Mouse (Mus musculus) hindbrain, postnatal 0 days (tissue): ENCODE results near the gene Tas2r108. TPM values are rescaled to one million over a fixed set of nuclear protein-coding genes. Genes with fewer than 3 reads are reported as not detected.

Experiments used
- ATAC-seq: fragments of 200-750 bp; cut with Nextera tagmentation; 2 replicates; pipeline ENCODE4 v1.8.0; 2017; ENCODE audit warnings: mild to moderate bottlenecking, moderate TSS enrichment, moderate library complexity
- DNase-seq: peaks from one replicate; pipeline ENCODE4 v3.0.0-alpha.2; 2015; ENCODE audit warnings: low spot score
- H3K27ac ChIP-seq: fragments of 300-500 bp; sonication (generic); 2 replicates; pipeline ENCODE4 v1.5.1; 2014; ENCODE audit warnings: mild to moderate bottlenecking
- H3K27me3 ChIP-seq: fragments of 300-500 bp; sonication (generic); 2 replicates; pipeline ENCODE4 v1.6.1; 2014; ENCODE audit warnings: low read length, mixed read lengths; ENCODE audit not compliant: insufficient read depth
- H3K36me3 ChIP-seq: fragments of 300-500 bp; sonication (generic); 2 replicates; pipeline ENCODE4 v1.6.1; 2014; ENCODE audit warnings: low read length, mixed read lengths; ENCODE audit not compliant: insufficient read depth
- H3K4me1 ChIP-seq: fragments of 300-500 bp; sonication (generic); 2 replicates; pipeline ENCODE4 v1.6.1; 2014; ENCODE audit warnings: antibody characterized with exemption, low read length, mixed read lengths; ENCODE audit not compliant: insufficient read depth
- H3K4me2 ChIP-seq: fragments of 300-500 bp; sonication (generic); 2 replicates; pipeline ENCODE4 v1.6.1; 2014; ENCODE audit warnings: low read depth, mild to moderate bottlenecking, low read length, moderate library complexity, mixed read lengths
- H3K4me3 ChIP-seq: fragments of 300-500 bp; sonication (generic); 2 replicates; pipeline ENCODE4 v1.5.1; 2014; ENCODE audit warnings: low read length
- H3K9ac ChIP-seq: fragments of 300-500 bp; sonication (generic); replicated peaks from 2 replicates; pipeline ENCODE4 v1.6.1; 2014; ENCODE audit warnings: mild to moderate bottlenecking, low read length, moderate library complexity, mixed read lengths
- H3K9me3 ChIP-seq: fragments of 300-500 bp; sonication (generic); 2 replicates; pipeline ENCODE4 v1.6.1; 2016; ENCODE audit warnings: low read length, mixed read lengths
- CTCF ChIP-seq: IDR thresholded peaks from 2 replicates; pipeline ENCODE4 v1.5.1; 2016; ENCODE audit warnings: antibody characterized with exemption, control low read depth, low read depth
- WGBS: fragments of 180-500 bp; shearing (Covaris S2); extraction: QIAGEN DNeasy Blood & Tissue Kit; methylation state at CpG from one replicate; pipeline ENCODE4 v1.1.7; 2014; 5-methylcytosine and 5-hydroxymethylcytosine counted together
- polyA plus RNA-seq: library from polyadenylated mRNA; unstranded; fragments of >200 nt; fragmentation: Nextera tagmentation; extraction: Ambion mirVana; gene quantifications from 2 replicates; pipeline ENCODE4 v1.2.1, GENCODE M21; 2015
- total RNA-seq: library from RNA; depleted of rRNA; stranded (reverse); fragments of >200 nt; gene quantifications from 2 replicates; pipeline ENCODE4 v1.2.3, GENCODE M21; 2014; rRNA removed

Tas2r108 gene
- not detected in 2 replicates for total RNA-seq
- polyA plus RNA-seq, result not detected in 2 replicates

DNA sequence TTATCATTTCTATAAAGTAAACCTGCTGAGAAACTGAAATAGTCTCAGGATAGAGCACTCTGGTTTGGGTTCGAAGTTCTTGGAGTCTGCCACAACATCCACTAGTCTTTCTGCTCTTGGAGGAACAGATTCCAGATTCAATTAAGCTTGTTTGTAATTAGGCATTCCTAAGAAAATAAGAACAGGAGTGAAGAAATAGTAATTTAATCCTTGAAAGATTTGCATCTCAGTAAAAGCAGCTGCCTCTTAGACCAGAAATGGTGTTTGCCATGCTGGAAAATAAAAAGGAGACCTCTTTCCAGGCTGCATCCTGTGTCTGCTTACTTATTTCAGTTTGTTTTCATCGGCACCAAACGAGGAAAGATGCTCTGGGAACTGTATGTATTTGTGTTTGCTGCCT is at the start of gene Tas2r108:
Tas2r108 (plus strand) TSS at position 301 of the 400 bp plus-strand sequence.
- H3K4me1 ChIP-seq, result no peaks in the 10 kb centered on the region
- H3K9ac ChIP-seq, result no peak within 1 kb of the TSS
- no peaks in the 10 kb centered on the region for H3K9me3 ChIP-seq
- TF ChIP-seq CTCF, result no peak
- H3K4me3 ChIP-seq, result no peak within 1 kb of the TSS
- H3K27me3 ChIP-seq, result no peaks in the 10 kb centered on the region
- 89% methylated on average over 3 of the region's 3 CpGs for WGBS
- ATAC-seq, result no peak
- no peak within 1 kb of the TSS for H3K27ac ChIP-seq
- no peaks in the 10 kb centered on the region for H3K36me3 ChIP-seq
- DNase-seq, result no peak
- H3K4me2 ChIP-seq, result no peak within 1 kb of the TSS

DNA sequence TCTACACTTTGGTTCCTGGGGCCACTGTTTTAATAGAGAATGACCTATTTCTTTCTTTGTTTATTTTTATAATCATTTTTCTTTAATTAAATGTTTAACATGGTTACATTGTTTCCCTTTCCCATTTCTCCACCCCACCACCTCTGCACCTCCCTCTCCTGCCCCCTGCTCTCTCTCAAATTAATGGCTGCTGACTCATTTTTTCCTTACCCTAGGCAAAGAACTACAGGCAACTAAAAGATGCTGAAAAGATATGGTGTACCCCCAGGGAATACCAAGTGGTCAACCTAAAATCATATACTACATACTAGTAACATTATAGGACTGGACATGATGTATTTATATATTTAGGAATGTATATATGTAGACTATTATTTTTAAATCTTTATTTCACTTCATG is 44.7 kb upstream of the Tas2r108 start:
- Histone ChIP-seq H3K9ac (no peak overlapping the region), H3K4me3 (no peak overlapping the region), H3K4me1 (no peaks in the 10 kb centered on the region), H3K27ac (no peak overlapping the region), H3K4me2 (no peak overlapping the region), H3K36me3 (no peaks in the 10 kb centered on the region), H3K9me3 (no peaks in the 10 kb centered on the region), H3K27me3 (no peaks in the 10 kb centered on the region)
- no peak for TF ChIP-seq CTCF
- DNase-seq (no peak), ATAC-seq (no peak)

DNA sequence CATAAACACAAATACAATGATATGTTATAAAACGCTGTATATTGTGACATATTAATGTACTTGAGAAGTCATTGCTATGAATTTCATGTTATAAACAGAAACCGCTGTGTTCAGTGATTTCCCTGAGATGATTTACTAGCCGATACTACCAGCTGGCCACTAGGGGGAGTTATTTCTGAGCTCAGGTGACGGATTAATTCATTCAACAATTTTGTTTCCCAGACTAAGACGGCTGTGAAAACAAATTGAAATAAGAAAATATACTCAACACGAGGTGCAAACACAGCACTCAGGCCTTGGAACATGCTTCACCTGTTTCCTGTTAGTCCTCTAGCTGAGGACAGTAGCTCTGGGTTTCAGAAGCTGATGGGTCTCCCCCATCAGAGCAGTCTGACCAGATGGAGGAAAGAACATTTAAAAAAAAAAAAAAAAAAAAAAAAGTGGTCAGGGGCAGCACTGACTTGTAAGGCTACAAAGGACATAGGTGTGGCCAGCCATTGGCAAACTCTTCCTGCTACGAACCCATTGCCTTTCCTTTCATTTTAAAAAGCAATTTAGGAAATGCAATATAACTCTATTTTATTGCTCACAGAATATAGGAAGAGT is 38.8 kb upstream of the Tas2r108 start:
- ATAC-seq, result no peak
- WGBS, result 23% methylated on average over 7 of the region's 7 CpGs
- H3K4me1 ChIP-seq, result no peaks in the 10 kb centered on the region
- peak; percentile 74 for TF ChIP-seq CTCF
- H3K27ac ChIP-seq, result no peak overlapping the region
- DNase-seq, result peak; percentile 66
- H3K9me3 ChIP-seq, result no peaks in the 10 kb centered on the region
- no peaks in the 10 kb centered on the region for H3K27me3 ChIP-seq
- no peak overlapping the region for H3K4me3 ChIP-seq
- no peaks in the 10 kb centered on the region for H3K36me3 ChIP-seq
- H3K9ac ChIP-seq, result no peak overlapping the region
- H3K4me2 ChIP-seq, result no peak overlapping the region

DNA sequence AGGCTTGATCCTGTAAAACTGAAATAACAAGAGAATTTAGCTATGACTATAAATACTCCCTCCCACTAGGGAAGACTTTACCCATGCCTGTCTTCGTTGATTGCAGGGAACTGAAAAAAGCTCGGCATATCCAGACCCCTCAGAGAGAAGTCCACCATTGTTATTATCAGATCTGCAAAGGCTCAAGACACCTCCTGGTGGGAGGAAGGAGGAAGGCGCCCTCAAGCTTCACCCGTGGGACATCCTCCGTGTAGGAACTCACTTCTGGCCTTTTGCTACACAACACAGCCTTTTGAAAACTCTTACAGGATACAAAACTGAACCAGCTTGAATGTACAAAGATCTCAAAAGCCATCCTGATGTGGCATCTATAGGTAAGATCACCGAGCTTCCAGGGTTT is 27.6 kb upstream of the Tas2r108 start:
- no peaks in the 10 kb centered on the region for H3K36me3 ChIP-seq
- no peaks in the 10 kb centered on the region for H3K4me1 ChIP-seq
- no peaks in the 10 kb centered on the region for H3K27me3 ChIP-seq
- TF ChIP-seq CTCF, result peak; percentile 40
- no peak overlapping the region for H3K9ac ChIP-seq
- no peak overlapping the region for H3K4me2 ChIP-seq
- no peak overlapping the region for H3K27ac ChIP-seq
- no peak overlapping the region for H3K4me3 ChIP-seq
- H3K9me3 ChIP-seq, result no peaks in the 10 kb centered on the region
- ATAC-seq (no peak), DNase-seq (no peak)
- WGBS, result 44% methylated on average over 6 of the region's 6 CpGs

DNA sequence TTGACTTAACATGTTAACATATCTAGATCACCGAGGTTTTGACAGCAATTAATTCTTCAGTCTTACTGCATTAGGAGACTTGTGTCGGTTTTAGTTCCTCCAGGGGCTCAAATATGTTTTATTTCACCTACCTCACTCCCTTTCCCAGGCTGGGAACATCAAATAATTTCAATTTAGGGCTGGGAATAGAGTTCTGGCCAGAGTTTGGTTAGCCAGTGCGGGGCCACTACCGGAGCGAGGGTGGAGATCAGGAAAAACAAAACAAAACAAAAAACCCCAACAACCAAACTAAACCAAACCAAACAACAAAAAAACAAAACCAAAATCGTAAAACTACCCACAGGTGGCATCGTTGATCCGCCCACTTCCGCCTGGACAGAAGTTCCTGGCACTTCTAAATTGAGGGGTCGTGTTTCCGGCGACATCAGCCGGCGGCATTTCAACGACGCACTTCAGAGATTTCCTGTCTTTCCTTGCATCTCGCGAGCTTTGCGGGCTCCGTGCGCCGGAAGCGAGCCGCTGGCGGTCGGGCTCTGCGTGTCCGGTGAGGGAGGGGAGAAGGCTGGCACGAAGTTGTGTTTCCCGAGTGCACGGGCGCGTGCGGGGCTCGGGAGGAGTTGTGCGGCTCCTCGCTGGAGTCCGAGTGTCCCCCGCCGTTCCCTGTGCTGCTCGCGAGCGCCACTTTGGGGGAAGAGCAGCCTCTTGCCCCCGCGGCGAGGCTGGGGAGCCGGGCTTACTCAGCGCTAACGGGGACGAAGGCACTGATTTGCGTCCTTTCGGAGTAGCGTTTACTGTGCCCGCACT is 22.2 kb upstream of the Tas2r108 start, which contains the start of gene Ssbp1:
Ssbp1 (plus strand) TSS at position 437 of the 804 bp plus-strand sequence.
- ATAC-seq (peak; percentile 98), DNase-seq (peak; percentile 98)
- peak within 1 kb of the TSS; percentile 84 for H3K4me3 ChIP-seq
- peaks cover 14% of the 10 kb centered on the region; the same call in 1 of the 2 replicates for H3K36me3 ChIP-seq
- peak within 1 kb of the TSS; percentile 94 for H3K27ac ChIP-seq
- H3K9ac ChIP-seq, result peak within 1 kb of the TSS; percentile 90
- under 1% methylated on average over 54 of the region's 54 CpGs for WGBS
- H3K4me2 ChIP-seq, result peak within 1 kb of the TSS; percentile 81
- H3K4me1 ChIP-seq, result no peaks in the 10 kb centered on the region
- TF ChIP-seq CTCF, result peak; percentile 39; the same call in 1 of the 2 replicates
- no peaks in the 10 kb centered on the region for H3K9me3 ChIP-seq
- H3K27me3 ChIP-seq, result no peaks in the 10 kb centered on the region

DNA sequence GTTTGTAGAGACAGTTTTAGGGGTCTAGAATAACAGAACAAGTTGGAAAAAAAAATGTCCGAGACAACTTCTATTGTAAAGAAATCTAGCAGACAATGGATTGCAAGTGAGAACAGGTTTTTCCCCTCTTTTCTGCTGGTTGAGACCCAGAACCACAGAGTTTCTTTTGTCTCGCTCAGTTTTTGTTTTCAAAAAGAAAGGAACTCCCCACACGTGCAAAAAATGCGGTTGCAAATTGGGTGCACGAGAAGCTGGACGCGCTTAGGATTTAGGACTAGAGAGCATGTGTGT is 21.7 kb upstream of the Tas2r108 start:
- Histone ChIP-seq H3K4me2 (peak overlapping the region; percentile 81), H3K4me1 (no peaks in the 10 kb centered on the region), H3K27me3 (no peaks in the 10 kb centered on the region), H3K27ac (peak overlapping the region; percentile 94), H3K9ac (peak overlapping the region; percentile 90), H3K9me3 (no peaks in the 10 kb centered on the region), H3K4me3 (peak overlapping the region; percentile 84), H3K36me3 (peaks cover 16% of the 10 kb centered on the region; the same call in 1 of the 2 replicates)
- no peak for TF ChIP-seq CTCF
- 0% methylated on average over 7 of the region's 7 CpGs for WGBS
- peak; percentile 23 for DNase-seq
- no peak for ATAC-seq

DNA sequence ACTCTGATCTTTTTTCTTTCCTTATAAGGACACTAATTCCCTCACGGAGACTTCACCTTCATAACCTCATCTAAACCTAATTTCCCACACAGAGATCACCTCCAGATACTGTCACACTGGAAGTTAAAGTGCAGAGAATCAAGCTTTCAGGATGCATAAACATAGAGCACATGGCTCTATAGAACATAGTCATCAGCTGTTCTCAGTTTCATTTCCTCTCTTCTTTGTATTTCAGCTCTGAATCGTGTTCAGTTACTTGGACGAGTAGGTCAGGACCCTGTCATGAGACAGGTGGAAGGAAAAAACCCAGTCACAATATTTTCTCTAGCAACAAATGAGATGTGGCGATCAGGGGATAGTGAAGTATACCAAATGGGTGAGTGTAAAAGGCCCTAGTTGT is 17.2 kb upstream of the Tas2r108 start:
- no peaks in the 10 kb centered on the region for H3K9me3 ChIP-seq
- no peak overlapping the region for H3K27ac ChIP-seq
- TF ChIP-seq CTCF, result no peak
- H3K9ac ChIP-seq, result no peak overlapping the region
- no peaks in the 10 kb centered on the region for H3K27me3 ChIP-seq
- ATAC-seq (no peak), DNase-seq (no peak)
- no peaks in the 10 kb centered on the region for H3K4me1 ChIP-seq
- H3K4me3 ChIP-seq, result no peak overlapping the region
- peaks cover 34% of the 10 kb centered on the region for H3K36me3 ChIP-seq
- 91% methylated on average over 4 of the region's 4 CpGs for WGBS
- no peak overlapping the region for H3K4me2 ChIP-seq
